Mouse (Mus musculus): ENCODE results near the gene Paip2b. TPM values are rescaled to one million over a fixed set of nuclear protein-coding genes. Genes with fewer than 3 reads are reported as not detected.
A peak's percentile ranks its signal among the peaks of the same experiment; 100 is the strongest.

The Paip2b gene
- 12.5 and 13.1 TPM in 2 replicates for polyA plus RNA-seq (2015; fragmentation: Nextera tagmentation; extraction: Ambion mirVana)

GRCm38 (mm10) chr6:83831606-83832123 lies at the start of gene Paip2b:
Gene Paip2b (minus strand): TSS chr6:83831741.
- peak within 1 kb of the TSS; percentile 83 for H3K27ac ChIP-seq (replicated peaks)
- peak; percentile 99 for ATAC-seq (ENCODE audit: extremely low read depth, insufficient number of reproducible peaks, low FRiP score, low TSS enrichment)
- H3K36me3 ChIP-seq, result peaks cover 8% of the 10 kb centered on the region
- H3K4me1 ChIP-seq, result peaks cover 12% of the 10 kb centered on the region
- peak within 1 kb of the TSS; percentile 88 for H3K9ac ChIP-seq
- WGBS, result under 1% methylated on average over 37 of the region's 37 CpGs
- no peaks in the 10 kb centered on the region for H3K27me3 ChIP-seq (replicated peaks)
- H3K9me3 ChIP-seq, result no peaks in the 10 kb centered on the region
- peak within 1 kb of the TSS; percentile 68 for H3K4me3 ChIP-seq
- peak within 1 kb of the TSS; percentile 81 for H3K4me2 ChIP-seq

DNA sequence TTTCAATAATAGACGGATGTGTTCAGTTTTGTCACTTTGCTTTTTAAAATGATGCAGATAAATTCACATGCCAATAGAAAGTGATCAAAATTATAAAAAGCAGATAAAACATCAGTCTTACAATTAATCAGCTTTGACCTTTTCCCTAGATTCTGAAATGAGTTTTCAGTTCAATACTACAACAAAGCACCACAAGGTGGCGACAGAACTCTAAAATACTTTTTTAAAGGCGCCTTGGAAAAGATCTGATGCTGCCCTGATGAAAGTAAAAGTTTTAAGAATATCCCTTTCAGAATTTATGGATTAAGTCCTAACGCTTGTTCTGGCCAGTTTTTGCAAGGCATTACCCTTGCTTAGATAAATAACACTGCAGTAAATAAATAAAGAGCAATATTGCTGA lies 48.3 kb upstream of the Paip2b start:
- no peaks in the 10 kb centered on the region for H3K36me3 ChIP-seq
- H3K27ac ChIP-seq (replicated peaks), result no peak overlapping the region
- H3K9me3 ChIP-seq, result no peaks in the 10 kb centered on the region
- H3K4me3 ChIP-seq, result peak overlapping the region; percentile 18; the same call in 1 of the 2 replicates
- no peak for ATAC-seq (ENCODE audit: extremely low read depth, insufficient number of reproducible peaks, low FRiP score, low TSS enrichment)
- 4% methylated on average over 4 of the region's 4 CpGs for WGBS
- peak overlapping the region; percentile 51 for H3K4me2 ChIP-seq
- H3K9ac ChIP-seq, result no peak overlapping the region
- no peaks in the 10 kb centered on the region for H3K27me3 ChIP-seq (replicated peaks)
- H3K4me1 ChIP-seq, result no peaks in the 10 kb centered on the region

- Histone ChIP-seq H3K9me3 (no peaks in the 10 kb centered on the region), H3K4me2 (peak overlapping the region; percentile 97), H3K36me3 (no peaks in the 10 kb centered on the region), H3K4me1 (peaks cover 15% of the 10 kb centered on the region), H3K27me3 (replicated peaks) (no peaks in the 10 kb centered on the region), H3K27ac (replicated peaks) (peak overlapping the region; percentile 89), H3K9ac (peak overlapping the region; percentile 85), H3K4me3 (peak overlapping the region; percentile 69)
- WGBS, result 2% methylated on average over 19 of the region's 19 CpGs
- peak; percentile 58 for ATAC-seq (ENCODE audit: extremely low read depth, insufficient number of reproducible peaks, low FRiP score, low TSS enrichment)
Measured at GRCm38 (mm10) chr6:83867598-83868585, 36.4 kb upstream of the Paip2b start.

DNA sequence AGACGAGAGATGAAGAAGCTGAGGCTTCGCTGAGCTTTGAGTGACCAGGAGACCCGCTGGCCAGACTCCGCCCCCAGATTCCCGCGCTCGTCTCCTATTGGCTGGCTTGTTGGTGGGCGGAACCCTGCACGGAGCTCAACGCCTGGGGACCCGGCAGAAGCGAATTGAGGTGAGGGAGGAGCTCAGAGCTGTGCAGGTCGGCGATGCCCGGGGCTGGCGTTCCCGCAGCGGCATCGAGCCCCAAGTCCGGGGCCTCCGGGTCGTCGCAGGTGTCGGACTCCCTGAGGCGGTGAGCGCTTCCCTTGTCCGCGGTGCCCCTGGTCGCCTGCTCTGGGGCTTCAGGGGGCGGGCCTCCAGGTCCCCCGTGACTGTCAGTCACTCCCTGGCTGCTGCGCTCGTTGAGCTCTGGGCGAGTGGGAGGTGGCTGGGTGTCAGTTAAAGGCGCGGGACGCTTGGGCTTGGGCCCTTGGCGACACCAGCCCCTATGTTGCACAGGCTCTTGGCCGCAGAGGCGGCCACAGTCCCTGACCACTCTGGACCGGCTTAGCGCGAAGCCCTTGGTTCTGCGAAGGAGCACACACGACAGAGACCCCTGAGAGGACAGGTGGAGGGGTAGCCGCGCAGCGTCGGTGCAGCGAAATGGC lies 35.5 kb upstream of the Paip2b start, which contains the start of gene Zfp638:
Gene Zfp638, plus strand, starts transcription at position 156 of the 644 bp plus-strand sequence.
- Histone ChIP-seq H3K9ac (peak within 1 kb of the TSS; percentile 85), H3K4me3 (peak within 1 kb of the TSS; percentile 69), H3K27ac (replicated peaks) (peak within 1 kb of the TSS; percentile 89), H3K4me1 (peaks cover 15% of the 10 kb centered on the region), H3K27me3 (replicated peaks) (no peaks in the 10 kb centered on the region), H3K36me3 (no peaks in the 10 kb centered on the region), H3K9me3 (no peaks in the 10 kb centered on the region), H3K4me2 (peak within 1 kb of the TSS; percentile 97)
- WGBS, result under 1% methylated on average over 50 of the region's 50 CpGs
- peak; percentile 88 for ATAC-seq (ENCODE audit: extremely low read depth, insufficient number of reproducible peaks, low FRiP score, low TSS enrichment)

DNA sequence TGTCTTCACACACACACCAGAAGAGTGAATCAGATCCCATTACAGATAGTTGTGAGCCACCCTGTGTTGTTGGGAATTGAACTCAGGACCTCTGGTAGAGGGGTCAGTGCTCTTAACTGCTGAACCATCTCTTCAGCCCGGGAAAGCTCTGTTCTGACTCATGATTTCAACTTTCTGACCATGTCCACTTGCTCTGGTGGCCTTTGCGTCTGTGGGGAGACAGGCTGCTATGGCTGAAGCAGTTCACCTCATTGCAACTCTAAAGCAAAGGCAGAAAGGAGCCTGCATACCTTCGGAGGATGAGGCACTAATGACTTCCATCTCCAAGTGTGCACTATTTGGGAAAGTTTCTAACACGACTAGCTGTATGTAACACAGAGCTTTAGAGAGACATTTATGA lies 34.9 kb upstream of the Paip2b start:
- peak overlapping the region; percentile 69 for H3K4me3 ChIP-seq
- peaks cover 15% of the 10 kb centered on the region for H3K4me1 ChIP-seq
- H3K9ac ChIP-seq, result no peak overlapping the region; the same call in 1 of the 2 replicates
- no peak for ATAC-seq (ENCODE audit: extremely low read depth, insufficient number of reproducible peaks, low FRiP score, low TSS enrichment)
- H3K4me2 ChIP-seq, result peak overlapping the region; percentile 97
- no peaks in the 10 kb centered on the region for H3K9me3 ChIP-seq
- H3K27me3 ChIP-seq (replicated peaks), result no peaks in the 10 kb centered on the region
- no peak overlapping the region; the same call in 1 of the 2 replicates for H3K27ac ChIP-seq (replicated peaks)
- no peaks in the 10 kb centered on the region for H3K36me3 ChIP-seq
- 35% methylated on average over 4 of the region's 4 CpGs for WGBS

DNA sequence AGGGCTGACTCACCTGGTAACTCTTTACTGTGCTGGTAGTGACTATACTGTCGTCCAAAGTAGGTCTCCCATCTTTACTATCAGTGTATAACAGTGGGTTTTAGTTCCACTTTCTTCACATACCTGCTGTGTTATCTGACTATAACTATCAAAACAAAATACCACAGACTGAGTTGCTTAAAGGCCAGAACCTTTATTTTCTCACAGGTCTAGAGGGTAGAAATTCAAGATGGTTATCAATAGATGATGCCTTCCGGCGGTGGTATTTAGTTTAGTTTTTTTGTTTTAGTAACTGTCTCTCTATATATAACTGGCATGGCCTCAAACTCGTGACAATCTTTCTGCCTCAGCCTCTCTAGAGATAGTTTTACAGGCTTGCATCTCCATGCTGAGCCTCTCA lies 32.0 kb upstream of the Paip2b start:
- Histone ChIP-seq H3K27ac (replicated peaks) (no peak overlapping the region), H3K9ac (no peak overlapping the region), H3K4me1 (peaks cover 18% of the 10 kb centered on the region), H3K4me2 (no peak overlapping the region), H3K4me3 (no peak overlapping the region), H3K27me3 (replicated peaks) (no peaks in the 10 kb centered on the region), H3K9me3 (no peaks in the 10 kb centered on the region), H3K36me3 (no peaks in the 10 kb centered on the region)
- no peak for ATAC-seq (ENCODE audit: extremely low read depth, insufficient number of reproducible peaks, low FRiP score, low TSS enrichment)
- WGBS, result 57% methylated on average over 4 of the region's 4 CpGs

- no peak for ATAC-seq (ENCODE audit: extremely low read depth, insufficient number of reproducible peaks, low FRiP score, low TSS enrichment)
- Histone ChIP-seq H3K9ac (no peak overlapping the region), H3K36me3 (no peaks in the 10 kb centered on the region), H3K4me1 (peaks cover 18% of the 10 kb centered on the region), H3K9me3 (no peaks in the 10 kb centered on the region), H3K27ac (replicated peaks) (peak overlapping the region; percentile 80), H3K27me3 (replicated peaks) (no peaks in the 10 kb centered on the region), H3K4me2 (no peak overlapping the region), H3K4me3 (no peak overlapping the region)
- 55% methylated on average over 9 of the region's 9 CpGs for WGBS
Measured at GRCm38 (mm10) chr6:83860033-83860432, 28.5 kb upstream of the Paip2b start.

DNA sequence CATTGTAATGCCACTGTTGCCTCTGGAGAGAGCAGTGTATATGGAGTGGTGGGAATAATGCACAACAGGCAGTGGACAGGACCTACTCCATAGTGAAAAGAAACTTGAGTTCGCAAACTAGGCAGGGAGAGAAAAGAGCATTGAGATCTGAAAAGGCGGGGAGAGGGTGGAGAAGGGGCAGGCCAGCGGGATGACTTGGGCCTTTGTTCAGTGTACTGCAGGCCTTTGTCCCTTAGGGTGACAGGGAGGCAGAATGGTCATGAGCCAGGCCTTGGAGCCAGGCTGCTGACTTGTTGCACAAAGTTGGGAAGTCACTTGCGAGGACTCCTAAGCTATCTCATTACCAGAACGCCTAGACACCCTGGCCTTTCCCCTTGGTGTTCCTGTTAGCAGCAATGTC lies 25.9 kb upstream of the Paip2b start:
- Histone ChIP-seq H3K4me2 (no peak overlapping the region), H3K4me3 (no peak overlapping the region), H3K9me3 (no peaks in the 10 kb centered on the region), H3K27me3 (replicated peaks) (no peaks in the 10 kb centered on the region), H3K4me1 (peaks cover 14% of the 10 kb centered on the region), H3K36me3 (no peaks in the 10 kb centered on the region), H3K27ac (replicated peaks) (no peak overlapping the region), H3K9ac (no peak overlapping the region)
- no peak for ATAC-seq (ENCODE audit: extremely low read depth, insufficient number of reproducible peaks, low FRiP score, low TSS enrichment)
- 82% methylated on average over 5 of the region's 5 CpGs for WGBS

- no peak overlapping the region for H3K4me2 ChIP-seq
- WGBS, result 78% methylated on average over 2 of the region's 2 CpGs
- H3K4me1 ChIP-seq, result no peaks in the 10 kb centered on the region
- peaks cover 11% of the 10 kb centered on the region; the same call in 1 of the 2 replicates for H3K27me3 ChIP-seq (replicated peaks)
- no peak overlapping the region for H3K27ac ChIP-seq (replicated peaks)
- no peak overlapping the region for H3K9ac ChIP-seq
- H3K36me3 ChIP-seq, result no peaks in the 10 kb centered on the region
- no peak overlapping the region for H3K4me3 ChIP-seq
- no peaks in the 10 kb centered on the region for H3K9me3 ChIP-seq
- ATAC-seq (ENCODE audit: extremely low read depth, insufficient number of reproducible peaks, low FRiP score, low TSS enrichment), result no peak
Measured at GRCm38 (mm10) chr6:83849446-83849845, 17.9 kb upstream of the Paip2b start.

DNA sequence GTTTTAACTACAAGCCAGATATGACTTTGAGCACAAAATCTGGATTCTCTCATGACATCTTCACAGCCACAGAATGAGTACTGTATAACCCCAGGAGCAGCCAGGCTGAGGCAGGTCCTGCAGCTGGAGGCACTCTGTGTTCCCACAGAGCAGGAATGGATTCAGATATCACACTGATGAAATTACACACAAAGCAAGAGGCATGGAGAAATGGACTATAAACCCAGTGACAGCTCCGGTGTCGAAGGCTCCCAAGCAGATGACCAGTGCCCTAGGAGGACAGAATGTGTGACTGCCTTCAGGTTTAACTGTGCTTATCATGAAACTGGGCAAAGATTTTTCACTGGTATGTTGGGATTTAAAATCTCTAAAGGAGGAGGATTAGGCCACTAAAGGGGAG lies 14.6 kb upstream of the Paip2b start:
- no peaks in the 10 kb centered on the region for H3K9me3 ChIP-seq
- no peak for ATAC-seq (ENCODE audit: extremely low read depth, insufficient number of reproducible peaks, low FRiP score, low TSS enrichment)
- no peak overlapping the region for H3K27ac ChIP-seq (replicated peaks)
- 81% methylated on average over 2 of the region's 2 CpGs for WGBS
- H3K4me2 ChIP-seq, result no peak overlapping the region
- H3K36me3 ChIP-seq, result no peaks in the 10 kb centered on the region
- H3K4me3 ChIP-seq, result no peak overlapping the region
- H3K4me1 ChIP-seq, result no peaks in the 10 kb centered on the region
- no peak overlapping the region for H3K9ac ChIP-seq
- peaks cover 11% of the 10 kb centered on the region; the same call in 1 of the 2 replicates for H3K27me3 ChIP-seq (replicated peaks)

DNA sequence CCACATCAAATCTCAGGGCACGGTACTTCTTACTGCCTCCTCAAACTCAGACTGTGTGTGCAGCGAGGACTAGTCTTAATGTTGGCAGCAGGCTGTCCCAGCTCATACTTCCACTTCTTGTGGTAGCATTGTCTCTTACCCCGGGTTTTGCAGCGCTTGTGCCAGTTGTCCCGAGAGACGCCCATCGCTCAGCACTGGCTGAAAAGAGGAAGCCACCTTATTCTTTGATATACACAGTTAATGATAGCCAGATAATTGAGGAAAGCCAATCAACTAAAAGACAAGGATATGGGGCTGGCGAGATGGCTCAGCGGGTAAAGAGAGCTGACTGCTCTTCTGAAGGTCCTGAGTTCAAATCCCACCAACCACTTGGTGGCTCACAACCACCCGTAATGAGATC lies 13.4 kb upstream of the Paip2b start:
- WGBS, result 88% methylated on average over 10 of the region's 10 CpGs
- Histone ChIP-seq H3K27me3 (replicated peaks) (peaks cover 11% of the 10 kb centered on the region; the same call in 1 of the 2 replicates), H3K4me2 (no peak overlapping the region), H3K4me1 (no peaks in the 10 kb centered on the region), H3K9me3 (no peaks in the 10 kb centered on the region), H3K4me3 (no peak overlapping the region), H3K9ac (no peak overlapping the region), H3K27ac (replicated peaks) (no peak overlapping the region), H3K36me3 (no peaks in the 10 kb centered on the region)
- ATAC-seq (ENCODE audit: extremely low read depth, insufficient number of reproducible peaks, low FRiP score, low TSS enrichment), result no peak

All from heart, embryonic 13.5 days (tissue).